Mouse (Mus musculus): ENCODE measurements at regions not wholly inside any gene's neighbourhood (a gene's known extent, or its start where the extent isn't known, plus 50 kb on each side); places are given as distances from the start of the nearest gene placed in this dataset.

GRCm38 (mm10) chr5:75389433-75389971 is 185.2 kb upstream of the Kit start:
- no peak for ATAC-seq
- Histone ChIP-seq H3K27me3 (replicated peaks; ENCODE audit: control insufficient read depth, insufficient read depth, low read length) (no peaks in the 10 kb centered on the region), H3K4me1 (replicated peaks; ENCODE audit: control insufficient read depth, insufficient read depth, low read length) (no peaks in the 10 kb centered on the region), H3K9me3 (ENCODE audit: control insufficient read depth) (no peaks in the 10 kb centered on the region), H3K27ac (ENCODE audit: low read depth, low read length) (no peak overlapping the region), H3K4me3 (ENCODE audit: low read depth, low read length) (no peak overlapping the region), H3K36me3 (ENCODE audit: control insufficient read depth, insufficient read depth) (no peaks in the 10 kb centered on the region), H3K4me2 (replicated peaks; ENCODE audit: low read depth) (no peak overlapping the region), H3K9ac (ENCODE audit: low read depth, low read length) (no peak overlapping the region)
- WGBS = 37% methylated on average over 7 of the region's 7 CpGs
- TF ChIP-seq CTCF (IDR thresholded peaks at IDR 0.05; ENCODE audit: low read depth) = no peak

GRCm38 (mm10) chr5:75398820-75399219 is 175.9 kb upstream of the Kit start:
- no peak for TF ChIP-seq CTCF (IDR thresholded peaks at IDR 0.05; ENCODE audit: low read depth)
- 85% methylated on average over 5 of the region's 5 CpGs for whole genome bisulfite sequencing
- ATAC-seq = no peak

GRCm38 (mm10) chr5:75401734-75402133 is 173.0 kb upstream of the Kit start:
- ATAC-seq = no peak
- Histone ChIP-seq H3K27ac (ENCODE audit: low read depth, low read length) (no peak overlapping the region), H3K9me3 (ENCODE audit: control insufficient read depth) (no peaks in the 10 kb centered on the region), H3K9ac (ENCODE audit: low read depth, low read length) (no peak overlapping the region), H3K4me2 (replicated peaks; ENCODE audit: low read depth) (no peak overlapping the region), H3K36me3 (ENCODE audit: control insufficient read depth, insufficient read depth) (no peaks in the 10 kb centered on the region), H3K4me1 (replicated peaks; ENCODE audit: control insufficient read depth, insufficient read depth, low read length) (no peaks in the 10 kb centered on the region), H3K27me3 (replicated peaks; ENCODE audit: control insufficient read depth, insufficient read depth, low read length) (no peaks in the 10 kb centered on the region), H3K4me3 (ENCODE audit: low read depth, low read length) (no peak overlapping the region)
- 75% methylated on average over 3 of the region's 3 CpGs for WGBS
- TF ChIP-seq CTCF (IDR thresholded peaks at IDR 0.05; ENCODE audit: low read depth) = no peak

More at GRCm38 (mm10) chr5:75398820-75399219, 175.9 kb upstream of the Kit start:
- H3K9me3 ChIP-seq (ENCODE audit: control insufficient read depth) = no peaks in the 10 kb centered on the region
- H3K36me3 ChIP-seq (ENCODE audit: control insufficient read depth, insufficient read depth) = no peaks in the 10 kb centered on the region
- H3K4me2 ChIP-seq (replicated peaks; ENCODE audit: low read depth) = no peak overlapping the region
- H3K9ac ChIP-seq (ENCODE audit: low read depth, low read length) = no peak overlapping the region
- no peak overlapping the region for H3K4me3 ChIP-seq (ENCODE audit: low read depth, low read length)
- no peaks in the 10 kb centered on the region for H3K27me3 ChIP-seq (replicated peaks; ENCODE audit: control insufficient read depth, insufficient read depth, low read length)
- H3K27ac ChIP-seq (ENCODE audit: low read depth, low read length) = no peak overlapping the region
- H3K4me1 ChIP-seq (replicated peaks; ENCODE audit: control insufficient read depth, insufficient read depth, low read length) = no peaks in the 10 kb centered on the region

GRCm38 (mm10) chr5:75402631-75403030 is 172.1 kb upstream of the Kit start:
- Histone ChIP-seq H3K36me3 (ENCODE audit: control insufficient read depth, insufficient read depth) (no peaks in the 10 kb centered on the region), H3K27ac (ENCODE audit: low read depth, low read length) (no peak overlapping the region), H3K4me2 (replicated peaks; ENCODE audit: low read depth) (no peak overlapping the region), H3K4me1 (replicated peaks; ENCODE audit: control insufficient read depth, insufficient read depth, low read length) (no peaks in the 10 kb centered on the region), H3K9ac (ENCODE audit: low read depth, low read length) (no peak overlapping the region), H3K9me3 (ENCODE audit: control insufficient read depth) (no peaks in the 10 kb centered on the region), H3K4me3 (ENCODE audit: low read depth, low read length) (no peak overlapping the region), H3K27me3 (replicated peaks; ENCODE audit: control insufficient read depth, insufficient read depth, low read length) (no peaks in the 10 kb centered on the region)
- ATAC-seq = no peak
- WGBS = 49% methylated on average over 3 of the region's 3 CpGs
- no peak for TF ChIP-seq CTCF (IDR thresholded peaks at IDR 0.05; ENCODE audit: low read depth)

GRCm38 (mm10) chr5:75403531-75403930 is 171.2 kb upstream of the Kit start:
- no peaks in the 10 kb centered on the region for H3K36me3 ChIP-seq (ENCODE audit: control insufficient read depth, insufficient read depth)
- no peak overlapping the region for H3K4me3 ChIP-seq (ENCODE audit: low read depth, low read length)
- no peaks in the 10 kb centered on the region for H3K4me1 ChIP-seq (replicated peaks; ENCODE audit: control insufficient read depth, insufficient read depth, low read length)
- no peak overlapping the region for H3K4me2 ChIP-seq (replicated peaks; ENCODE audit: low read depth)
- H3K9ac ChIP-seq (ENCODE audit: low read depth, low read length) = no peak overlapping the region
- TF ChIP-seq CTCF (IDR thresholded peaks at IDR 0.05; ENCODE audit: low read depth) = no peak
- no peaks in the 10 kb centered on the region for H3K9me3 ChIP-seq (ENCODE audit: control insufficient read depth)
- no peak overlapping the region for H3K27ac ChIP-seq (ENCODE audit: low read depth, low read length)
- WGBS = 74% methylated on average over 5 of the region's 5 CpGs
- ATAC-seq = no peak
- no peaks in the 10 kb centered on the region for H3K27me3 ChIP-seq (replicated peaks; ENCODE audit: control insufficient read depth, insufficient read depth, low read length)

- TF ChIP-seq CTCF (IDR thresholded peaks at IDR 0.05; ENCODE audit: low read depth) = no peak
- Histone ChIP-seq H3K9ac (ENCODE audit: low read depth, low read length) (no peak overlapping the region), H3K4me1 (replicated peaks; ENCODE audit: control insufficient read depth, insufficient read depth, low read length) (no peaks in the 10 kb centered on the region), H3K4me2 (replicated peaks; ENCODE audit: low read depth) (no peak overlapping the region), H3K27ac (ENCODE audit: low read depth, low read length) (no peak overlapping the region), H3K36me3 (ENCODE audit: control insufficient read depth, insufficient read depth) (no peaks in the 10 kb centered on the region), H3K4me3 (ENCODE audit: low read depth, low read length) (no peak overlapping the region), H3K9me3 (ENCODE audit: control insufficient read depth) (no peaks in the 10 kb centered on the region), H3K27me3 (replicated peaks; ENCODE audit: control insufficient read depth, insufficient read depth, low read length) (no peaks in the 10 kb centered on the region)
- no peak for ATAC-seq
- 47% methylated on average over 9 of the region's 9 CpGs for WGBS
These were observed 170.0 kb upstream of the Kit start for GRCm38 (mm10) chr5:75404601-75405285.

All from intestine, postnatal 0 days (tissue).